Mouse (Mus musculus) kidney, adult 2 months (tissue): ENCODE data around the gene Fis1.

Source experiments
- CTCF ChIP-seq: fragments of 200-500 bp; conservative IDR thresholded peaks from 2 replicates; pipeline ENCODE4 v1.5.1; 2011; ENCODE audit warnings: low read depth, mild to moderate bottlenecking, control low read depth, low read length, moderate library complexity, mixed read lengths; ENCODE audit not compliant: insufficient read depth, insufficient read length
- POLR2A ChIP-seq: fragments of 200-500 bp; IDR thresholded peaks from one replicate; pipeline ENCODE4 v1.6.1; 2011; ENCODE audit warnings: low read depth, low read length, control low read depth

- TF ChIP-seq POLR2A, result no peak
- TF ChIP-seq CTCF, result no peak
Observed at GRCm38 (mm10) chr5:136950521-136950920, 2.6 kb upstream of the Fis1 start.
